Mouse (Mus musculus) hindbrain, embryonic 12.5 days (tissue): ENCODE measurements around the gene Reep1. TPM values are rescaled to one million over a fixed set of nuclear protein-coding genes. Genes with fewer than 3 reads are reported as not detected.

Experiments used
- ATAC-seq: fragments of 200-750 bp; cut with Nextera tagmentation; 2 replicates; pipeline ENCODE4 v1.8.0; 2017; ENCODE audit warnings: moderate TSS enrichment; ENCODE audit not compliant: low FRiP score
- H3K27ac ChIP-seq: fragments of 300-500 bp; sonication (generic); 2 replicates; pipeline ENCODE4 v1.5.1; 2016; ENCODE audit warnings: mild to moderate bottlenecking
- H3K27me3 ChIP-seq: fragments of 300-500 bp; sonication (generic); 2 replicates; pipeline ENCODE4 v1.6.1; 2016; ENCODE audit warnings: mild to moderate bottlenecking
- H3K36me3 ChIP-seq: fragments of 300-500 bp; sonication (generic); 2 replicates; pipeline ENCODE4 v1.6.1; 2016; ENCODE audit warnings: mild to moderate bottlenecking
- H3K4me1 ChIP-seq: fragments of 300-500 bp; sonication (generic); 2 replicates; pipeline ENCODE4 v1.6.1; 2016
- H3K4me2 ChIP-seq: fragments of 300-500 bp; sonication (generic); replicated peaks from 2 replicates; pipeline ENCODE4 v1.6.1; 2016; ENCODE audit warnings: mild to moderate bottlenecking
- H3K4me3 ChIP-seq: fragments of 300-500 bp; sonication (generic); 2 replicates; pipeline ENCODE4 v1.5.1; 2016; ENCODE audit warnings: mild to moderate bottlenecking
- H3K9ac ChIP-seq: fragments of 300-500 bp; sonication (generic); 2 replicates; pipeline ENCODE4 v1.6.1; 2016; ENCODE audit warnings: mild to moderate bottlenecking, moderate library complexity
- H3K9me3 ChIP-seq: fragments of 300-500 bp; sonication (generic); replicated peaks from 2 replicates; pipeline ENCODE4 v1.6.1; 2016; ENCODE audit warnings: mild to moderate bottlenecking
- whole genome bisulfite sequencing: fragments of 180-500 bp; shearing (Covaris S2); methylation state at CpG from one replicate; pipeline ENCODE4 v1.1.7; 2016; 5-methylcytosine and 5-hydroxymethylcytosine counted together
- polyA plus RNA-seq: library from polyadenylated mRNA; unstranded; fragments of >200 nt; fragmentation: Nextera tagmentation; extraction: Ambion mirVana; gene quantifications from 2 replicates; pipeline ENCODE4 v1.2.1, GENCODE M21; 2016

Gene Reep1
- polyA plus RNA-seq, 1 experiment from 2014 or later, result 122 TPM

DNA sequence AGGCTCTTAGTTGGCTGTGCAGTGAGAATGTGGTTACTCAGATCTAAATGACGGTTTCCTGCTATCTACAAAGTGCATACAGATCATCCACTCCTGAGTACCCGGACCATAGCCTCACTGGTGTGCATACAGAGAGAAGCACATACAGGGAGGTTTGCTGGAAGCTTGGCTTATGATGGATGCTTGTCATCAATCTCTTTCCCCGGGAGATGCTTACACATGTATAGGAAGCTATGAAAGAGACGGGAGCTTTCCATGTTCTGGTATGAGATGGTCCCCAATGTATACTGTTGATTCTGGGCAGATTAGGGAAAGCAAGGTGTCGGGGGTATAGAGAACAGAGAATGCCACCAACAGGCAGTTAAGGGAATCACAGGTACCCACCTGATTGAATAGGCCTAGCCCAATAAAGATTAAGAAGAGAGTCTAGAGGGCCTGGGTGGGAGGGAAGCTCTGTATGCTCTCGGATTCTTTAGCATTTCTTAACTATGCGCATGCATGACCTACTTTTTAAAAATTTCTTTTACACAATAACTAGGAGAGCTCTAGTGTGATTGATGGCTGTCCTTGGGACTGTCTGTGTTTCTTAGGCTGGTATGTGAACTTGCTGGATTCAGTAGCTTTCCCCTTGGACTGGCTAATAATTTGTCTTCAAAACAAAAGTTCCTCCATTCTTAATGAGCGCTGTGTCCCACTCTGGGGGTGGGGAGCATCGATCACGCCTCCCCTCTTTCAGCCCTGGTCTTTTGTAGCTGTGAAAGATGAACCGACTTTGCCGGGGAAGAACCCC, 62.7 kb downstream of the Reep1 start:
- no peak overlapping the region for H3K9ac ChIP-seq
- ATAC-seq, result no peak

GRCm38 (mm10) chr6:71770856-71771255, 63.5 kb downstream of the Reep1 start:
- peaks cover 32% of the 10 kb centered on the region for H3K36me3 ChIP-seq
- H3K27me3 ChIP-seq, result no peaks in the 10 kb centered on the region
- no peak overlapping the region for H3K4me2 ChIP-seq
- H3K27ac ChIP-seq, result no peak overlapping the region
- no peaks in the 10 kb centered on the region for H3K4me1 ChIP-seq
- no peak overlapping the region for H3K9ac ChIP-seq
- no peaks in the 10 kb centered on the region for H3K9me3 ChIP-seq
- H3K4me3 ChIP-seq, result no peak overlapping the region
- 96% methylated on average over 4 of the region's 4 CpGs for WGBS
- ATAC-seq, result no peak

More for the DNA sequence above, 62.7 kb downstream of the Reep1 start:
- Histone ChIP-seq H3K4me3 (no peak overlapping the region), H3K4me1 (no peaks in the 10 kb centered on the region), H3K36me3 (peaks cover 29% of the 10 kb centered on the region), H3K4me2 (no peak overlapping the region), H3K27me3 (no peaks in the 10 kb centered on the region), H3K27ac (no peak overlapping the region), H3K9me3 (no peaks in the 10 kb centered on the region)
- WGBS, result 75% methylated on average over 12 of the region's 12 CpGs

DNA sequence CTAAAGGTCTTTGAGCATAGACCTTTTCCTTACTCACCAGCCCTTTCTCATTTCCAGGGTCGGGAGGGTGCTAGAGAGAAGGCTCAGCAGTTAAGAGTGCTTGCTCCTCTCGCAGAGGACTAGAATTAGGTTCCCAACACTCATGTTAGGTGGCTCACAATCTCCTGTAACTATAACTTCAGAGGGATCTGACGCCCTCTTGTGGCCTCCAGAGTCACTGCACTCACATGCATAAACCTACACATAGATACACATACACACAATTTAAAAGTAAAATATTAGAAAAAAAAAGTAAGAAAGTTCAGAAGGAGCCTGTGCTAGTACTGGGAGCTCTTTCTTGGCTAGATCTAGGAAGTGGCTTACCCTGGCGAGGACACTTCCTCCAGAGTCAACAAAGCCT, 63.9 kb downstream of the Reep1 start:
- Histone ChIP-seq H3K4me3 (no peak overlapping the region), H3K9ac (no peak overlapping the region), H3K27me3 (no peaks in the 10 kb centered on the region), H3K4me1 (no peaks in the 10 kb centered on the region), H3K9me3 (no peaks in the 10 kb centered on the region), H3K36me3 (peaks cover 29% of the 10 kb centered on the region), H3K27ac (no peak overlapping the region), H3K4me2 (no peak overlapping the region)
- no peak for ATAC-seq
- WGBS, result 93% methylated on average over 4 of the region's 4 CpGs

- 81% methylated on average over 6 of the region's 6 CpGs for WGBS
- Histone ChIP-seq H3K9ac (no peak overlapping the region), H3K27me3 (no peaks in the 10 kb centered on the region), H3K4me2 (no peak overlapping the region), H3K36me3 (peaks cover 25% of the 10 kb centered on the region), H3K9me3 (no peaks in the 10 kb centered on the region), H3K27ac (no peak overlapping the region), H3K4me1 (no peaks in the 10 kb centered on the region), H3K4me3 (no peak overlapping the region)
- no peak for ATAC-seq
These were observed 64.8 kb downstream of the Reep1 start for GRCm38 (mm10) chr6:71772156-71772555.

DNA sequence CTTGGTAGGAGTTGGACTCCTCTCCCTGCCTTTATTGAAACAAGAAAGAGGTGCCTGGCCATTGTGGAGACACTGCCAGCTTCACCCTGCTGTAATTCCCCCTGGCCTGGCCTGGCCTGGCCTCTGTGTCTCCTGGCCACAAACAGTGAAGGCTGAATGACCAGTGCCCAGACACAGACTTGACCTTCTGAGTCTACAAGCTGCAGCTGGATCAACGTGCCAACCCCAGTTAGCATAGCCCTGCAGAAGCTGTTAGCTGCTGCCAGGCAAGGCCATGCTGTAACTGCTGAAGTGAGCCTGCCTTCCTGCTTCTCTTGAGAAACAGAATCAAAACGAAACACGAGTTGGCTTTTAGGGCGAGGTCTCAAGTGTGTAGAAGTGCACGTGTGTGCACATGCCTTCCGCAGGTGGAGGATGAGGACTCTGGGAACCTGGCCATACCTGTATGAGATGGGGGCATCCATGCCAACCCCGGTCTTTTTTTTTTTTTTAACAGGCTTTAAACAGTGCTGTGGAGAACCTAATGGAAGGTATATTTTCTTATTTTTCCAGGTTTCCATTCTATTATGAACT, 65.4 kb downstream of the Reep1 start:
- no peak for ATAC-seq
- Histone ChIP-seq H3K36me3 (peaks cover 25% of the 10 kb centered on the region), H3K4me2 (no peak overlapping the region)

GRCm38 (mm10) chr6:71778016-71778415, 70.7 kb downstream of the Reep1 start:
- Histone ChIP-seq H3K9me3 (no peaks in the 10 kb centered on the region), H3K4me2 (no peak overlapping the region), H3K27me3 (no peaks in the 10 kb centered on the region), H3K4me3 (no peak overlapping the region), H3K36me3 (peaks cover 32% of the 10 kb centered on the region), H3K27ac (no peak overlapping the region), H3K4me1 (no peaks in the 10 kb centered on the region), H3K9ac (no peak overlapping the region)
- ATAC-seq, result no peak
- 90% methylated on average over 5 of the region's 5 CpGs for WGBS

More for the DNA sequence above, 65.4 kb downstream of the Reep1 start:
- Histone ChIP-seq H3K9ac (no peak overlapping the region), H3K27me3 (no peaks in the 10 kb centered on the region), H3K27ac (no peak overlapping the region), H3K4me1 (no peaks in the 10 kb centered on the region), H3K4me3 (no peak overlapping the region), H3K9me3 (no peaks in the 10 kb centered on the region)
- WGBS, result 93% methylated on average over 7 of the region's 7 CpGs

DNA sequence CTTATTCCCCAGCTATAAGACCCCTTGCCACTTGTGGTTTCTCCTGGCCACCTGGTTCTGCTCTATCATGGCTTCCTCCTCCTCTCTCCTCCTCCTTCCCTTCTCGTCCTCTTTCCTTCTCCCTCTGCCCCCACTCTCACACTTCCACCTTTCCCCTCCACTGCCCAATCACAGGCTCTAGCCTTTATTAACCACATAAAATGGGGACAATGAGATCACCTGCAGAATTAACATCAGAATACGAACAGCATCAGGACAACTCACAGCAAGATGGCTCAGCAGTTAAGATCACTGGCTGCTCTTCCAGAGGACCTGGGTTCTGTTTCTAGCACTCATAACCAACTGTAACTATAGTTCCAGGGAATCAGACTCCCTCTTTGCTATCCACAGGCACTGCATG, 72.5 kb downstream of the Reep1 start:
- Histone ChIP-seq H3K27ac (no peak overlapping the region), H3K4me1 (no peaks in the 10 kb centered on the region), H3K36me3 (peaks cover 37% of the 10 kb centered on the region), H3K4me2 (no peak overlapping the region), H3K9ac (no peak overlapping the region), H3K27me3 (no peaks in the 10 kb centered on the region), H3K4me3 (no peak overlapping the region), H3K9me3 (no peaks in the 10 kb centered on the region)
- ATAC-seq, result no peak
- 59% methylated on average over 2 of the region's 2 CpGs for WGBS

DNA sequence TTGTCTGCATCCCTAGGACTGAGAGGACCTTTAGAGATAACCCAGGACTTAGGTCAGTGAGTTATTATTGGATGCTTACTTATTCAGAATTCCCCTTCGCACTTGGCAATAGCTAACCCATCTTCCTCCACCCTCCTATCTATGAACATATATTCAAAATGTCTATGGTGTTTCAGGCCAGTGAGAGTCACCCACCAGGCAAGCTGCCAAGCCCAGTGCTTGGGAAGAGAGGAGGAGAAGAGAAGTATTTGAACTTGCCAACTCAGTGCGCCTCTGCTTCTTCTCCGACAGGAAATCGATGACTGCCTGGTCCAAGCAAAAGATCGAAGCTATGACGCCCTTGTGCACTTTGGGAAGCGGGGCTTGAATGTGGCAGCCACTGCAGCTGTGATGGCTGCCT, 73.1 kb downstream of the Reep1 start:
- Histone ChIP-seq H3K9me3 (no peaks in the 10 kb centered on the region), H3K4me1 (no peaks in the 10 kb centered on the region), H3K4me2 (no peak overlapping the region), H3K36me3 (peaks cover 37% of the 10 kb centered on the region), H3K9ac (no peak overlapping the region), H3K27ac (no peak overlapping the region), H3K4me3 (no peak overlapping the region), H3K27me3 (no peaks in the 10 kb centered on the region)
- ATAC-seq, result no peak
- WGBS, result 94% methylated on average over 7 of the region's 7 CpGs

- Histone ChIP-seq H3K27me3 (no peaks in the 10 kb centered on the region), H3K4me1 (no peaks in the 10 kb centered on the region), H3K27ac (no peak overlapping the region), H3K4me2 (no peak overlapping the region), H3K36me3 (peaks cover 34% of the 10 kb centered on the region), H3K9me3 (no peaks in the 10 kb centered on the region), H3K4me3 (no peak overlapping the region), H3K9ac (no peak overlapping the region)
- WGBS, result 85% methylated on average over 5 of the region's 5 CpGs
- no peak for ATAC-seq
These were observed 75.8 kb downstream of the Reep1 start for GRCm38 (mm10) chr6:71783165-71783564.

GRCm38 (mm10) chr6:71788348-71788747, 81.0 kb downstream of the Reep1 start:
- WGBS, result 83% methylated on average over 9 of the region's 9 CpGs
- Histone ChIP-seq H3K9ac (no peak overlapping the region), H3K4me1 (no peaks in the 10 kb centered on the region), H3K36me3 (peaks cover 13% of the 10 kb centered on the region; the same call in 1 of the 2 replicates), H3K4me2 (no peak overlapping the region), H3K27me3 (no peaks in the 10 kb centered on the region), H3K27ac (no peak overlapping the region), H3K9me3 (no peaks in the 10 kb centered on the region), H3K4me3 (no peak overlapping the region)
- no peak for ATAC-seq

DNA sequence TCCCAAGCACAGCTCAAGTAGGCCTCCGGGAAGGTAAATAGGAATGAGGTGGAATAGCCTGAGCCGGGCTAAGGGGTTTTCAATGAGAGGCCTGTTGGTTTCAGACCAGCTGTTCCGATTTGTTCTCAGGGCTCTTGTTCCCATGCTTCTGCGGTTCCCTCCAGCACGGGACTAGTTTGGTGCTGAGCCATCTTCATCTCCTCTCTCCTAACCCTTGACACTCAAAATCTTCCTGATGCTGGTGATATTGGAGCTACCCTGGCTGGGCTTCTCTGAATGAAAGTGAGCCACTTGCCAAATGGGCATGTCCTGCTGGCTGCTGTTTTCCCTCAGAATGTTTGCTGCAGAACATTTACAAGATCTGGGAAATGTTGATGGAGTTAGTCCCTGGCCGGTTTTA, 84.4 kb downstream of the Reep1 start:
- no peak for ATAC-seq
- Histone ChIP-seq H3K36me3 (peaks cover 15% of the 10 kb centered on the region; the same call in 1 of the 2 replicates), H3K9ac (no peak overlapping the region), H3K4me2 (no peak overlapping the region), H3K9me3 (no peaks in the 10 kb centered on the region), H3K4me3 (no peak overlapping the region), H3K27ac (no peak overlapping the region), H3K4me1 (no peaks in the 10 kb centered on the region), H3K27me3 (no peaks in the 10 kb centered on the region)
- WGBS, result 88% methylated on average over 6 of the region's 6 CpGs

DNA sequence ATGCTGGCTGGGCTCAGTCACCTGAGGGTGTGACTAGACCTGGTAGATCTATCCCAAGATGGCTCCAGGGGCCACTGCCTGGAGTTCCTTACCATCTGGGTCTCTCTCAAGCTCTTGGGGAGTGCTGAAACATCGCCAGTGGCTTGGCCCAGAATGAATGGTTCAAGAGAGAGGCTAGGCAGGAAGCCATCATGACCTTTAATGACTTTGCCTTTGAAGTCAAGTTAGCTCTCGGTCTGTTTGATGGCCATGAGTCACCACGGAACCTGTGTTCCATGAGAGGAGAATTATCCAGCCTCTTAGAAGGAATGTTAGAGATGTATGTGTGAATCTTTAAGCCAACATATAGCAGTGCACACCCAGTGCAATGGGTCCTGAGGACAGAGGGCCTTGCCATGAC, 92.0 kb downstream of the Reep1 start:
- no peak overlapping the region for H3K4me3 ChIP-seq
- H3K9ac ChIP-seq, result no peak overlapping the region
- 86% methylated on average over 3 of the region's 3 CpGs for WGBS
- H3K36me3 ChIP-seq, result peaks cover 19% of the 10 kb centered on the region
- H3K27me3 ChIP-seq, result no peaks in the 10 kb centered on the region
- no peak overlapping the region for H3K4me2 ChIP-seq
- H3K9me3 ChIP-seq, result no peaks in the 10 kb centered on the region
- H3K4me1 ChIP-seq, result no peaks in the 10 kb centered on the region
- H3K27ac ChIP-seq, result no peak overlapping the region
- ATAC-seq, result no peak
